Mouse (Mus musculus) frontal cortex, postnatal 36 days (tissue): ENCODE results near the gene Raver1.
A peak's percentile ranks its signal among the peaks of the same experiment; 100 is the strongest.
"Not testable (repeated sequence)": the region's sequence is repeated elsewhere in the genome, so short reads cannot be mapped to it uniquely, and the experiment has no call there.

Experiments
- DNase-seq, 2 experiments: peaks; one replicate each; pipeline ENCODE4 v3.0.0; 2022; ENCODE audit warnings: low spot score in 2 of 2

Gene Raver1

DNA sequence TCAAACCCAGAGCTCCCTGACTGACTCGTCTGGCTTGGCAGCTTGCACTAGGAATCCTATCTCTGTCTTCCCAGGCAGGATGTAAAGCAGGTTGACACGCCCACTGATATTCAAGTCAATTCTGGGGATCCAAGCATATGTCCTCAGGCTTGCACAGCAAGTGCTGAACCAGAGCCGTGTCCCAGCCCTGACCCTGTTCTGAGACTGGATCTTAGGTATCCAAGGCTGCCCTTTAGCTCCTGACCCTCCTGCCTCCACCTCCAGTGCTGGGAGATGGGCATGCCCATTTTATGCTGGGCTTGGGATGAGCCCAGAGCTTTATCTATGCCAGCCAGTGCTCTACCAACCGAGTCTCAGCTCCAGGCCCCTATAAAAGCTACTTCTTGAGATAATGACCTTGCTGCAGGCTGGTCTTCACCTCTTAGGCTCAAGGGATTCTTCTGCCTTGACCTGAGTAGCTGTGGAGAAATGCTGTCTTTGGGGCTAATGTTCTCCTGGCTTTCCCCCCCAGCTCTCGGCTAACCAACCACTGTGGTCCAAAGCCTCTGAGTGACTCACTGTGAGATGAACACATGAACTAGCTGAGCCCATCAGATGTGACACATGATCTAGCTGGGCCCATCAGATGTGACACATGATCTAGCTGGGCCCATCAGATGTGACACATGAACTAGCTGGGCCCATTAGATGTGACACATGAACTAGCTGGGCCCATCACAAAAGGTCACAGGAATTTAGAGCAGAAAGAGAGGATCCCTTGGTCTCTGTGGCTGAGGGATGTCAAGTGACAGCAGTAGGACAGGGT is 14.2 kb upstream of the Raver1 start:
- peak in 1 of 2 experiments; percentile 20 for DNase-seq

DNA sequence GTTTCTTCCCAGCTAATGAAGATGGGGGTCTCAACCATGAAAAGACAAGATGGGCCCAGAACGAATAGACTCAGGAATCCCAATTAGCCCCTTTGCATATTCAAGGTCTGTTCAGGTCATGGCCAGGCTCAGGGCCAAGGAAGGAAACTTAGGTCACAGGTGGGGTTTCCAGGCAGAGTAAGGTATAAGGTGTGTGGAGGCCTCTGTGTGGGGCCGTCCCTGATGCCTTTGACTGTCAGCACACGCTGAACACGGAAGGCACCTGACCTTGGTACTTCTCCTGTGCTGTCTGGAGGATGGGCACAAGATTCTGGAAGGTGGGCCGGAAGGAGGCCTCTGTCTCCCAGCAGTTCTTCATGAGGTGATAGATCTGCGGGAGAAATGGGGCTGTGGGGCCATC is 13.0 kb upstream of the Raver1 start:
- DNase-seq, result no peak

DNA sequence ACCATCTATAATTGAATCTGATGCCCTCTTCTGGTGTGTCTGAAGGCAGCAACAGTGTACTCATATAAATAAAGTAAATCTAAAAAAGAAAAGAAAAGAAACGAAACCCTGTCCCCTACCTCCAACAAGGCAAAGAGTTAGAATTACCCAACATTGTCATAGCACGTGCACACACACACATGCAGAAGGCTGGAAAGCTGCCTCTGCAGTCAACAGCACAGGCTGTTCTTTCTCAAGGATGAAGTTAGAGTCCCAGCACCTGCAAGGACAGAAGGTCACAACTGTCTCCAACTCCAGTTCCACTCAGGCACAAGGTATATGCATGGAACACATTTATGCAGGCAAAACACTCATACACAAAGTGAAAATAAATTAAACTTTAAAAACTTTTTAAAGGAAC is 10.3 kb upstream of the Raver1 start:
- no peak for DNase-seq

DNA sequence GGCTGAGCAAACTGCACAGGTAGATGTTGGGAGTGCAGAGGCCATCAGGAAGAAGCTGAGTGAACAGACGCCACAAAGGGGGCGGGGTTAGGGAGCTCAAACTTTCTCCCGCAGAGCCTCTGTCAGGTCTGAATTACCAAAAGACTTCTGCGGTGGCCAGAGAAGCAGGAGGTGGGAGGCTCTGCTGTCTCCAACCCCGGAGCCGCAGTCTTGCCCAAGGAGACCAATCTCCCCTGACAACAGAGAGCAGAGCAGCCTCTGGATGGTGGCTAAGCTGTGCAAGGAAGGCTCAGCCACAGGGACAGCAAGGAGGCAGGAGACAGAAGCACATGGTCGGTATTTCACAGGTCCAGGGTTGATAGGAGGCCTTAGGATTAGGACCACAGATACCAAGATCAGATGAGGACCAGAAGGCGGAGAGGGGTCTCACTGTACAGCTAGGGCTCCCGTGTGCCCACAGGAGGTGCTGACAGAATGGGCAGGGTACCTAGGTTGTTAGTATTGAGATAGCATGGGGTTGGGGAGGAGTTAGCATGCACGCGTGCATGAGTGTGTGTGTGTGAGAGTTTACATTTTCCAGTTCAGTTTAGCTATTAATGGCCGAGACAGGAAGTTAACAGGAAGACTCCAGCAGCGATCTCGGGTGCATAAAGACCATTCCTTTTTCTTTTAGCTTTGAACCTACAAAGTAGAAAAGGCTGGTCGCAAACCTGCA is 8.8 kb upstream of the Raver1 start:
- DNase-seq, result no peak

DNA sequence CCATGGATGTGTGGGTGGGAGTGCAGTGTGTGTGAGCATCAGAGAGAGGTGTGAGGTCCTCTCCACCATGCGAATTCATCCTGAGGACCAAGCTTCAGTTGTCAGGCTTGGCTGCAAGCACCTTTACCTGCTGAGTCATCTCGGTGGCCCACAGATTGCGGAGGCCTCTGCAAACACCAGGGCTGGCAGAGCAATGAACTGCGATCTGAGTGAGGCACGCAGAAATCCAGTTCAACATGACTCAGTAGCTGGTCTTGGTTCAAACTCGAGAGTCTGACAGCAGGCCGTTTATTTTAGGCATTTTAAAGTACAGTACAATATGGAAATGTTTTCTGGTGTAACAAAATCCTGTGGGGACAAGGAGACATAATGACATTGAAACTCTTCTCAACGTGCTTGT is 6.0 kb upstream of the Raver1 start:
- DNase-seq, result peak; percentile 76 to 79

DNA sequence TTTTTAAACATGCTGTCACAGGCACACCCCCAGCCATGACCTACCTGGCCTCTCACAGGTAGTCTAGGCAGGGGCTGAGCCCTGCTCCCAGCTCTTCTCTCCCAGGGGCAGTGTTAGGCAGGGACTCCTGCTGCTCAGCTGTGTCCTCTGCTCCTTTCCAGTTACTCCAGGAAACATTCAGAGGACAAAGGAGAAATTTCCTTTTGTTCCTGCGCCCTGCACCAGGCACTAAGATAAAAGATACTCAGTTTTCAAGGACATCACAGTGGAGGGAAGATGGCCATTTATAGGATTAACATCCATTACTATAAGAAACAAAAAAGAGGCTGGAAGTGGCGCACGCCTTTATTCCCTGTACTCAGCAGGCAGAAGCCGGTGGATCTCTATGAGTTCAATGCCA is 4.2 kb upstream of the Raver1 start:
- DNase-seq, result no peak

DNA sequence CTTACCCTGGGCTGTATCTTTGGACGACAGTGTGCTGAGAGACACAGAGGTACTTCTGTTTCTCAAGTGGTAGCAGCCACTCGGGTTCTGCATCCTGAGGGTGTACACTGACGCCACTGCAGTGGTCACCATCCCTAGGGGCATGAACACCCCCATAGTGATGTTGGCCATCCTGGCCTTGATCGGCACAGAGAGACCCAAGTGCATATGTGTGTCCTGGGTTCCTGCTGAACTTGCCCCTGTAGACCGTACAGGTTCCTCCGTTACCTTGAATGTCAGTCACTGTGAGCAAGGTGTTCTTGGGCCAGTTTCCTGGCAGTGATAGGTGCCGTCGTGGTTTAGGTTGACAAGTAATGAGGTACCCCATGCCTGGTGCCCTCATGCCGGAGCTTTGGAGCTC is 1.6 kb upstream of the Raver1 start:
- no peak for DNase-seq

DNA sequence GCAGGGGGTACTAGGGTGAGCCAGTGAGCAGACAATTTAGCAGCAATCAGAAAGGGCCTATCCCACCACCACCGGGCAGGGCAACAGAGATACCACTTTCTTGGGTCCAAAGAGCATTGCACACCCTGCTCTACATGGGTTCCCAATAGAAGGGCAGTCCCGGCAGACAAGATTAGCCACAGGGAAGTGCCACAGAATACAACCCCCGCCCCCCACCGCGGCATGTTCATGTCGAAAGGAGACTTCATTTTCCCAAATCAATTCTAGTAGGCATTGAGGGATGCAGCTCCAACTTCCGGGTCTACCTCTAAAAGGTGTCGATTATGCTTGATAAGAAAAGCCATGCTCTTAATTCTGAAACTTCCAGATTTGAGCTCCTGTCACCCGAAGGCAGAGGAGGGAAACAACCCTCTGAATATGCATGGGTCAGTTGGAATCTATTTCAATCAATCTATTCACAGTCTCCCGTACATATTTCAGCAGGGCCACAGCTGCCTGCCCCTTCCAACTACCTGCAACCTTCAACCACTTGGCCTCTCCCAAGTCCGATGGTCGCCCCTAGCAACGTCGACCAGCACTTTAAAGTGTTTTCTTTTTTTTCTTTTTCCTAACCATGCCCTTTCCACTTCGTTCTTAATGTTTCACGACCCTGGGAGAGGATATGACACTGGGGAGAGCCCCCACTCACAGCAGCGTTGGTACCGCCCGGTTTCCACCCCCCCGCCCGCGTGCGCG is 669 bp downstream of the Raver1 start:
- DNase-seq, result peak in 1 of 2 experiments; percentile 28

DNA sequence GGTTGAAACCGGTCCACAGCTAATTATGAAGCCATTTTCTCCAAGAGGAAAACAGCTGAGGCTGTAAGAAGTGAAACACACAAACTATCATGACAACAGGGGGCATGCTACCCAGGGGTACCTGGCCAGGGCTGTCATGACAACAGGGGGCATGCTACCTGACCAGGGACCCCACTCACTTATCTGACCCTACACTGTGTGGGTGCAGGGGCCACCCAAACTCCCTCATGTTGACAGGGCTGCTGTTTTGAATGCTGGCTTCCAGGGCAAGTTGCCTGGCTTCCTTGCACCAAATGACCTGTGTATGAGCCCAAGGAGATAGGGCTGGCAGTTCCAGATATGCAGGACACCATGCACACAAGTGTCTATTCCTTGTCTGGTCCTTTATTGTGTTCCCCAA is 1.3 kb downstream of the Raver1 start:
- DNase-seq, result no peak

DNA sequence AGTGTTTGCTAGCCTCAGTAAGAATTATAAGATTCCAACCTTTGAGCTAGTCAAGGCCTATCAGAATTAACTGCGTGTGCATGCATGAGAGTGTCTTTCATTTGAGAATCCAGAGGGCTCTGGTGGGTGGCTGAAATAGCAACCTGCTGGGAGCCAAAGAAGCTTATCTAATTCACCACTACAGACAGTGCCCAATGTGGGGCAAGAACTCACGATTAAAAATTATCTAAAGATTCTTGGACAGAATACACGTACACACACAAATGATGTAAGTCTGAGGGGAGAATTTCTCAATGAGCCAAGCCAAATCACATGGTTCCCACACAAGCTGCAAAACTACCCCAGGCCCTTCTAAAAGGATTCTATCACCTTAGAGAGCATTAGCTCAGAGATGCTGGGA is 8.5 kb downstream of the Raver1 start:
- no peak for DNase-seq

DNA sequence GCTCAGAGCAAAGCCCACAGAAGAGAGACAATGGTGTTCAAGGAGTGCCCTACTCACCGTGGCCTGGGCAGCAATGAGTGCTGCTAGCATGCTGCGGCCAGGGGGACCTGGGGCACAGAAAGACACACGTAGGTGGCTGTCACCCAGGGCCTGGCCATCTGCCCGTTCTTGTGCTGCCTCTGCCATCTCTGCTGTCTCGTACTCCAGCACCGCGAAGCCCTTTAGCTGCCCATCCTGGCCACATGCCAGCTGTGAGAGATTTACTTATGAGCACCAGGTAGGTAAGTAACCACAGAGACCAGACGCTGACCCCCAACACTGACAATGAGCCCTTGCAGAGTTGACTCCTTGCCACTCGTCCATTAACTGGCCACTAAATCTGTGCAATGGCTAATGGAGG is 10.7 kb downstream of the Raver1 start:
- no peak for DNase-seq

DNA sequence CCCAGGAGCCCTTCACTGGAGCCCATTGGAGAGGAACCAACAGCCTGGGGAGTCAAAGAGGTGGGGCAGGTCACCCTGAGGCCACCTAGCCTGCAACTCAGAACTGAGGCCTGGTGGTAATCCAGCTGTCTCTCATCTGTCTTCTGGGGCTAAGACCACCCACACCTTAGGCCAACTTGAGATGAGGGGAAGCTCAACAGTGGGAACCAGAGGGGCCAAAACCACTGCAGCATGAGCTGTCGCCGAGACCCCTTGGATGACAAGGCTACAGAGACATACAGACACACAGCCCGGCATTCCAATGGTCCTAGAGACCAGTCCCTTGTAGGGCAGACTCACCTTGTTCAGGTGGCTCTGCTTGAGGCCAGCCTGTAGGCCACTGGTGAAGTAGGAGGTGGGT is 16.2 kb downstream of the Raver1 start:
- no peak for DNase-seq

DNA sequence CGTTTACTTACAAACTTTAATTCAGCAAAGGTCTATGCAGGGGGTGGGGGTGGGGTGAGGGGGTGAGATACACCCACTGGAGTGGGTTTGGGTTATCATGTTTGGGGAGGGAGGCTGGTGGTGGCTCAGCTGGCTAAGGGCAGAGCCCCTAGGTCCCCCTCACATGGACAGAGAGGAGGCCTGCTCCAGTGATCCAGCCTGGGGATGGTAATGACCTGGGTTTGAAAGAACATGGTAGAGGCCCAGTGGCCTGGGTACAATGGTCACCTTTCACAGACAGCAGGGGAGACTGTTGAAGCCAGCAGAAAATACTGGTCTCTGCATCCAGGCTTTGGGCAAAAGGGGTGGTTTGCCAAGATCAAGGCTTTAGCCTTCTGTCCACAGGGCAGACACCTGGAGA is 17.6 kb downstream of the Raver1 start:
- DNase-seq, result no peak

DNA sequence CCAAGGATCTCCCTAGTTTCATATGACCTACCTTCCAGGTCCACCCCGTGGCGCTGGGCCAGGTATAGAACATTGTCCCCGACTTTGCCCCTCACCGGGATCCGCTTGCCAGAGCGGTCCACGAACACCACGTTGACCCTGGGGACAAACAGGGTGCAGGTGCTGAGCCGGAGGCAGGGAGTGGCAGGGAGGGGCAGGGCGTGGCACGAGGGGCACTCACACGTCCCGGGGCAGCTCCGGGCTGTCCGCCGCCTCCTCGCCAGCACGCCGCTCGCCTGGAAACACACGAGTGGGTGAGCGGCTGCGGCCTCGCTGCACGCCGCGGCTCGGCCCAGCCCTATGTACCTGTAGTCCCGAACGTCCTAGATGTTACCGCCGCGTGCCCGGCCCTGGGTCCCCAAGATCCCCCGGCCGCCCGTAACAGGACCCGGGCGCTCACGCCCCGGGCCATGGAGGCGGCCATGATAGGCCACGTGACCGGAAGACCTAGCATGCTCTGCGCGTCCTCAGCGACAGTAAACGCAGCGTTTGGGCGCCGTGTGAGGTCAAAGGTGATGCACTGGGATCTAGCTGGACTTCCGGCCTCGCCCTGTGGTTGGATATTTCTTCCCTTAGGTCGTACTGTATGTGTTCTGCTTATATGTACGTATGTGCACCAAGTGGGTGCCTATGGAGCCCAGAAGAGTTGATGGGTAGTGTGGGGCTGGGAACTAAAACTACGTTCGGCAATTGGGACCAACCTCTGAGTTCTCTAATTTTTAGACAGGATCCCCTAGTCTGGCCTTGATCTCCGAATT is 18.6 kb downstream of the Raver1 start, which contains the start of the genes Gm49373 and Fdx1l:
Gene Gm49373 (minus strand): TSS at position 53 of the 797 bp plus-strand sequence.
Gene Fdx1l (minus strand): TSS at position 571 of the 797 bp plus-strand sequence.
- DNase-seq, result peak; percentile 91 to 95

DNA sequence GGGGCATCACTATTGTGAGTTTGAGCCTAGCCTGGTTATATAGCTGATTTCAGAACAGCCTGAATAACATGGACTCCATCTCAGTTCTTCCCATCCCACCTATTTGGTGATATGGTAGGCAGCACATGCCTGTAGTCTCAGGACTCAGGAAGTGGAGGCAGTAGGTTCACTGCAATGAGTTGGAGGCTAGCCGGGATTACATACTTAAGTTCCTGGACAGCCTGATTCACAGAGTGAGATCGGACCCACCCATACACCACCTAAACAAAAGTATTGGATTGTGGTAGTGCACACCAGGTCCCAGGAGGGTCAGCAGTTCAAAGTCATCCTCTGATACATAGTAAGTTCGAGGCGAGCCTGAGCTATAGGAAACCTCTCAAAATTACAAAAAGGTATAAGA is 19.2 kb downstream of the Raver1 start:
- DNase-seq, result peak in 1 of 2 experiments; percentile 31

DNA sequence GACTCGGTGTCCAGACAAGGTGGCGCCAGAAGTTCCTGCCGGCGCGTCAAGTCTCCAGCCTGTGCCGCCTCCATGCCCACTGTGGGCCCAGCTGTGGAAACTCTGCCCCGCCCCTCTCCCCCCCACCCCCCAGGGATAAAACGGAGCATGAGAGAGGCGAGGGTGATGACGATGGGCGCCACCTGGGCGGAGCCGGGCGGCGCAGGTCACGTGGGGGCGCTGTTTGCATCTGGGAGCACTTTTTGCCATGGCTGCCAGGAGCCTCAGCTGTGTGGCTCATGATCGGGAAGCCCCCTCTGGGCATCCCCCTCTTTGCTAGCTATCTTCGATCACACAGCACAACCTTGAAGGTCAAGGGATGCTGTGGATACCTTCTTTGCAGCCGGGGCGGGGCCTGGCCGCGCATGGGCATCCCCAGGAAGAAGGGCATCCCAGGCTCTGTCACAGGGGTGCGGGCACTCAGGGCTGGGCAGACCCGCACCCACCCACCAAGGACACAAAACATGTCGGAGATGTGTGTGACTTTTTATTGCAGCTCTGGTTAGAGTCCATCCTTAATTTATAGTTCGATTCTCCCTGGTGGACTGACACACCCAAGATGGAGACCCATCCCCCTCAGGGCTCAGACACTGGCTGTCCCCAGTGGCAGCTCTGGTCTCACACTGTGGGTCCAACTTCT is 24.7 kb downstream of the Raver1 start, which contains the start of gene Zglp1:
Gene Zglp1 (minus strand): TSS at position 88 of the 679 bp plus-strand sequence.
- DNase-seq, result no peak

DNA sequence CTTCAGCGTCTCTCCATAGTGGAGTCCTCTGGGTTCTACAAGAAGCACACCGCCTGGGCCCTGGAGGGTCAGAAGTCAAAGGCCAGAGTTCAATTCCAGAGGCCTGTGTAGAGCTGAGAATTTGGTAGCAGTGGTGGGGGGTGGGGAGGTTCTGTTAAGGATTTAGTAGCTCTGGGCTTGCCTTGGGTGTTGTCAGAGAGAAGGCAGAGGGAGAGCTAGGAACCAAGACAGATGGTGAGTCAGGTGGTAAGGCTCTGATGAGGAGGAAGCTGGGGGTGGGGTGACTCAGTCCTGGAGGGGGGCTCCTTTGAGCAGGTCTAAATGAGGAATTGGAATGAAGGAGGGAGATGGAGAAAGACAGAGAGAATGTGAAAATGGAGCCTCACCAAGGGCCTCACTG is 28.9 kb downstream of the Raver1 start:
- peak; percentile 73 to 80 for DNase-seq

DNA sequence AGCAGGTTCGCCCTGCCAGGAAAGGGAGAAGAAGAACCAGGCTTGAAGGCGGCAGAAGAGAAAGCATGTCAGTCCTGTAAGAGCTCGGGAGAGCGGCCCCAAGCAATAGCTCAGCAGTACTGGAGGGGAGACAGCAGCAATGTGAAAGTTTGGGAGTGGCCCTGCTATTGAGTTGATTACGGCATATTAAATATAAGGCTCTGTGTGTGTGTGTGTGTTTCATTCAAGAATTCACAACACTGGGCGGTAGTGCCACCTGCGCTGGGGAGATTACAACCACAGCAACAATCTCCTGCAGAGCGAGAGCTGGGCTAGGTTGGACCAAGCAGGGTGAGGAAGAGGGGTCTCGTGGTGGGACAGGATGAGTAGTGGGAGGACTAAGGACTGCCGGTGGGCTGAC is 40.2 kb downstream of the Raver1 start:
- no peak for DNase-seq

DNA sequence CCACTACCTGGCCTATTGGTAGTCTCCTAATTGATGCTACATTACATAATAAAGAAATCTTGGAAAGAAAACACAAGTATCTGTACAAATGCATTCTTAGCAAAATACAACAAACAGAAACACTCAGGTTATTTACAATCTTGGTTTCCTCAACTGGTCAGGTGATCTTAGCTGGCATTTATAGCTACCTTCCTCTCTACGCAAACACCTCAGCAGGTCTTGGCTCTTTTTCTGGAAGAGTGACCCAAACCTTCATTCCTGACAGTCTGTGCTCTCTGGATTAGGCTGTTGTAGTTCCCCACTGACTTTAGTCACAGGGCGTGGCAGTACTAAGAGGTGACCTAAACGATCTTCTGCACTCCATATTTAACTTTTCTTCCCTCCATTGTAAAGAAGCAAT is 46.6 kb downstream of the Raver1 start:
- DNase-seq, result no peak

DNA sequence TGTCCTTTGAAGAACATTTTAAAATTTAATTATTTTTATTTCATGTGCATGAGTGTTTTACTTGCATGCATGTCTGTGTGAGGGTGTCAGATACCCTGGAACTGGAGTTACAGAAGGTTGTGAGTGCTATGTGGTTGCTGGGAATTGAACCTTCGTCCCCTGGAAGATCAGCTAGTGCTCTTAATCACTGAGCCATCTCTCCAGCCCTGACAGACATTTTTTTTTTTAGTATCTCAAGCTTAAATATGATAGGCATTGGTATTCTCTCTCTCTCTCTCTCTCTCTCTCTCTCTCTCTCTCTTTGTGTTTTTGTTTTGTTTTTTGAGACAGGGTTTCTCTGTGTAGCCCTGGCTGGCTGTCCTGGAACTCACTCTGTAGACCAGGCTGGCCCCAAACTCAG is 47.0 kb downstream of the Raver1 start:
- DNase-seq, result not testable (repeated sequence)

DNA sequence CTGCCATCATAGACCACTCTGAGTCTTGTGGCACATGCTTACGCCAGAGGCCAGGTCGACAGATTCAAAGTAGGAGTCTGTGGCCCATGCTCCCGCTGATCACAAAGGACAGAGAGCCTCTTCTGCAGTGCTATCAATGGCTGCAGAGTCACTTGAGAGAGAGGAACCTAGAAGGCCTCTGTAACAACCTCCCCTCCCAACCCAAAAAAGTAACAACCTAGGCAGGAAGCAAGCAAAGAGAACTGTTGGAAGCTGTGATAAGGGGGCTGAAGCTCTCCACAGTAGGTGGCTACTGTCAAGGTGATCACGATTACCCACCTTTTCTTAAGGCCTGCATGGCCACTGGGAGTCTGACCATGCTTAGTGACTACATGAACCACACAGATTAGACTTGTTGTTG is 48.2 kb downstream of the Raver1 start:
- no peak for DNase-seq
